Mouse (Mus musculus): ENCODE data around the gene Tubb4b.

DNA sequence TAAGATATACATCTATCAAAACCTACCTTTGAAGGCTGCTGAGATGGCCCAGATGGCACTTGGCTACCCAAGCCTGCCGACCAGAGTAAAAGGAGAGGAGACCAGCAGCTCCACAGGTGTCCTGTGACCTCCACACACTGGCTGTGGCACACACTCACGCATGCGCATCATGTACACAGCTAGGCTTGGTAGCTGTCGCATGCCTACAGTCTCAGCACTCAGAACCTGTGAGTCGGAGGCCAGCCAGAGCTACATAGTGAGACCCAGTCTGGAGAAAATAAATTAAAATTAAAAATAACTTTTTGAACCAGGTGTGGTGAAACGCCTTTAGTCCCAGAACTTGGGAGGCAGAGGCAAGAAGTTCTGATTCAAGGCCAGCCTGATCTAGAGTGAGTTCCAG lies 36.7 kb downstream of the Tubb4b start:
- TF ChIP-seq EP300 (IDR thresholded peaks at IDR 0.05; ENCODE audit: low read depth) = no peak
- TF ChIP-seq CTCF (IDR thresholded peaks at IDR 0.05; ENCODE audit: low read depth) = no peak

All from heart, postnatal 0 days (tissue).